Mouse (Mus musculus): ENCODE results near the gene Hsf2bp. TPM values are rescaled to one million over a fixed set of nuclear protein-coding genes. Genes with fewer than 3 reads are reported as not detected.
A peak's percentile ranks its signal among the peaks of the same experiment; 100 is the strongest.

Gene Hsf2bp
- polyA plus RNA-seq, 1 experiment from 2014 or later, result 0.79 TPM

DNA sequence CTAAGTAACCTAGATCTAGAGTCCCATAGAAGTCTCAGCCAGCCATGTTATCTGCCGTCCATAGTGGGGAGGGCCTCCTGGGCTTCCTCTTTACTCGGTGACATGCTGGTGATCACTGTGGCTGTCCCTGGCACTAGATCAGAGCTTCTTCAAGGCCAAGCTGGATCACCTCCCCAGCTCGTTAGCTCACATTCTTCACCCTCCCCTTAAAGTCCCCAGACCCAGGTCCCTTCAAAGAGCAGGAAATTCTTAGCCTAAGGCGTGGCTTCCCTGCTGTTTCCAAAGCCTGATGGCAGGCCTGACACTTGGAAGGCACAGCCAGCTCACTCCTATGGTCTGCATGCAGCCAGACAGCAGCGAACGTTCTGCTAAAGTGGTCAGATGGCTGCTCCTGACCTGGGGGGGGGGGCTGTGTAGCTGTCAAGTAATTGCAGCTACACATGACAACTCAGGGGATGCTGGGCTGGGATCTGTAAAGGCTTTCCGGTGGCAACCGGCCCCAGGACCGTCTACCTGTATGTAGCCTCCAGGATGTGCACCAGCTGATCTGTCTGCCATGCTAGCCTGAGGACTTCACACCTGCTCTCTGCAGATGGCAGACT lies 115.5 kb downstream of the Hsf2bp start:
- 31% methylated on average over 9 of the region's 9 CpGs for WGBS
- Histone ChIP-seq H3K4me3 (no peak overlapping the region), H3K27me3 (ENCODE audit: low read depth, poor library complexity, severe bottlenecking) (no peaks in the 10 kb centered on the region), H3K9me3 (replicated peaks) (no peaks in the 10 kb centered on the region), H3K4me1 (peaks cover 28% of the 10 kb centered on the region), H3K27ac (peak overlapping the region; percentile 46), H3K36me3 (no peaks in the 10 kb centered on the region)
- no peak for DNase-seq (ENCODE audit: low spot score)

DNA sequence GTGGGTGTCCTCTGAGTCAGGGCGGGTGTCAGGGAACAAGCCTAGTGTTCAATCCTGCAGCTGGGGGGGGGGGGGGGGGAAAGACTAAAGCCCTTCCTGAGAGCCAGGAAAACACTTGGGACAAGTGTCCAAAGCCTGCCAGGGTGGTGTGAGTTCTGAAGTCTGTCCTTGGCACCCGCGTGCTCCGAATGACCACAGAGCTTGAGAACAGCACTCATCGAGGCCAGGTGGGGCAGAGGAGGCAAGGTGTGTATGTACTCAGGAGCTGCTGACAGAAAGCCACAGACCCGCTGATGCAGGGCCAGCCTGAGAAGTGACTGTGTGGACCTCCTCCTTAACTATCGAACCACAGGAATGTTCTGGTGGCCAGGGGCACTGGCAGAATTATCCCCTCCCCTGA lies 116.5 kb downstream of the Hsf2bp start:
- DNase-seq (ENCODE audit: low spot score), result no peak
- H3K9me3 ChIP-seq (replicated peaks), result no peaks in the 10 kb centered on the region
- 81% methylated on average over 7 of the region's 7 CpGs for WGBS
- H3K4me3 ChIP-seq, result no peak overlapping the region
- H3K4me1 ChIP-seq, result peaks cover 35% of the 10 kb centered on the region
- H3K27ac ChIP-seq, result 0 out of 2 replicates have a peak overlapping the region, but pooled peaks have one; percentile 28
- H3K36me3 ChIP-seq, result no peaks in the 10 kb centered on the region
- H3K27me3 ChIP-seq (ENCODE audit: low read depth, poor library complexity, severe bottlenecking), result no peaks in the 10 kb centered on the region

DNA sequence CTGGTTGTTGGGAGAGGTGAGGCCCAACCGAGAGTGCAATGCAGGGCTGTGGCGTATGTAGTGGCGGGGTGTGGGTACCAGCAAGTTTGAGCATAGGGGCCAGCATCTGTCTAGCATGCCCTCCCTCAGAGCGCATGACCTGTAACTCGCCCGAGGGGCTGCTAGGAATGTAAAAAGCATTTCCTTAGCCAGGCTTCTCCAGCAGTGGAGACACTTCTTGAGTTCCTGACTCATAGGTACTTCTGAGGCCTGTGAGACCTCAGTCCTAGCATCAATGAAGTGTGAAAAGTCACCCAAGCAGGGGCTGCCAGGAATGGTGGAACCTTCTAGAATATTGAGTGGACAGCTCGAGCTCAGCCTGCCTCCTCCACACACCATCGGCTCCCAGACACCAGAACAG lies 117.8 kb downstream of the Hsf2bp start:
- peaks cover 45% of the 10 kb centered on the region for H3K4me1 ChIP-seq
- H3K4me3 ChIP-seq, result no peak overlapping the region
- H3K36me3 ChIP-seq, result no peaks in the 10 kb centered on the region
- no peak overlapping the region; the same call in 1 of the 2 replicates for H3K27ac ChIP-seq
- no peak for DNase-seq (ENCODE audit: low spot score)
- H3K9me3 ChIP-seq (replicated peaks), result no peaks in the 10 kb centered on the region
- WGBS, result 91% methylated on average over 8 of the region's 8 CpGs
- no peaks in the 10 kb centered on the region for H3K27me3 ChIP-seq (ENCODE audit: low read depth, poor library complexity, severe bottlenecking)

DNA sequence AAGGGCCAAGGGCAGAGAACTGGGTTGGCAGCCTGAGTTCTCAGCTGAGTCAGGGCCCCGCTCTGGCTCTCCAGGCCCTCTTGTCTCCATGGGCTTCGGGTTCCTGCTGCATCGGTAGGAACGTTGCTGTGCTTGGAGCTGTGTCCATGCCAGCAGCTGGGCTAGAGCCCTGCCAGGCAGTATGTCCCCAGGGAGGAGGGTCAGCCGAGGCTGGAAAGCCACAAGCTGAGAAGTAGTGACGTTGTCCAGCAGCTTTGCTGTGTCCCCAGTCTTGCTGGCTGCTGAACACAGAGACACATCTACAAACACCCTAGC lies 119.7 kb downstream of the Hsf2bp start:
- Histone ChIP-seq H3K4me1 (peaks cover 58% of the 10 kb centered on the region), H3K36me3 (no peaks in the 10 kb centered on the region), H3K9me3 (replicated peaks) (no peaks in the 10 kb centered on the region), H3K27ac (peak overlapping the region; percentile 79), H3K27me3 (ENCODE audit: low read depth, poor library complexity, severe bottlenecking) (no peaks in the 10 kb centered on the region), H3K4me3 (no peak overlapping the region)
- no peak for DNase-seq (ENCODE audit: low spot score)
- whole genome bisulfite sequencing, result 76% methylated on average over 6 of the region's 6 CpGs

DNA sequence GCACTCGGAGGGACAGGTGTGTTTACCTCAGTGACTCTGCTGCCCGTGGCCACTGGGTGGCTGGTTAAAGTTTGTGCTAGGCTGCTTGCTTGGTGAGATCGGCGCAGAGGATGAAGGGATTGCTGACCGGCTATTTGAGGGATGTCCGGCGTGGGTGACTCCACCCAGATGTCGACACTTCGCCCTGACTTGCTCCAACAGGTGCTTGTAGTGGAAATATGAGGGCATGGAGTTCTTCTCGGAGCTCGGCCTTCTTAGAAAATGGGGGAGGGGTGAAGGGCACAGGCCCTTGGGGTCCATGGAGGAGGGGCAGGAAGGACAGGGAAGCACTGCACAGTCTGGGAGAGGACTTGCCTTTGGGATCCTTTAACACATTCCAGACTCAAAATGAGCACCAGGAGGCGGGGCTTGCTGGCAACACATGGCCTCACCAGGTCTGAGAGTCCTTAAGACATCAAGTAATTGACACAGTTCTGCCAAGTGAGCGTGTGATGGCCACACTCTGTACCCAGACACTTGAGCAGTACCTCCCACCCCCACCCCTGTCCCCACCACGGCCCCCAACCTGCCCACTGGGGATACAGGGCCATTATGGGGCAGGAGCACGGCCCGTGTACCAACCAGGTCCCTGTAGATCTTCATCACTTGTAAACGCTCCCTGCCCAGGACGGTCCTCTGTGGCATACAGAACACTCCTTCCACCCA lies 120.2 kb downstream of the Hsf2bp start:
- no peak overlapping the region for H3K4me3 ChIP-seq
- H3K9me3 ChIP-seq (replicated peaks), result no peaks in the 10 kb centered on the region
- H3K36me3 ChIP-seq, result no peaks in the 10 kb centered on the region
- H3K27me3 ChIP-seq (ENCODE audit: low read depth, poor library complexity, severe bottlenecking), result no peaks in the 10 kb centered on the region
- DNase-seq (ENCODE audit: low spot score), result no peak
- peaks cover 54% of the 10 kb centered on the region for H3K4me1 ChIP-seq
- 62% methylated on average over 18 of the region's 18 CpGs for WGBS
- peak overlapping the region; percentile 79 for H3K27ac ChIP-seq

DNA sequence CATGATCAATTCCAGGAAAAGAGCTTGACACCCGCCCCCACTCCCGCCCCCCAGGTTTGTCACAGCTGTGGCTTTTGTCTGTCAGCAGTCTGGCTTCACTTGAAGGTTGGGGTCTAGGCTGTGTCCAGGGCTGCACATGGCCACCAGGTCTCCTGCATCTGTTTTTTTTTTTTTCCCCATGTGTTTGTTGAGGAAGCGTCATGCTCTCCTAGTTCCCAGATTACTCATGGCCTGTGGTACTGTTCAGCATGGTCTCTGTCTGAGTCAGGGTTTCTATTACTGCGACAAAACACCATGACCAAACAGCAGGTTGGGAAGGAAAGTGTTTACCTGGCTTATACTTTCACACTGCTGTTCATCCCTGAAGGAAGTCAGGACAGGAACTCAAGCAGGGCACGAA lies 121.8 kb downstream of the Hsf2bp start:
- no peak overlapping the region for H3K27ac ChIP-seq
- H3K4me1 ChIP-seq, result peaks cover 41% of the 10 kb centered on the region
- no peaks in the 10 kb centered on the region for H3K9me3 ChIP-seq (replicated peaks)
- no peak for DNase-seq (ENCODE audit: low spot score)
- WGBS, result 91% methylated on average over 5 of the region's 5 CpGs
- H3K4me3 ChIP-seq, result no peak overlapping the region
- H3K27me3 ChIP-seq (ENCODE audit: low read depth, poor library complexity, severe bottlenecking), result no peaks in the 10 kb centered on the region
- no peaks in the 10 kb centered on the region for H3K36me3 ChIP-seq

DNA sequence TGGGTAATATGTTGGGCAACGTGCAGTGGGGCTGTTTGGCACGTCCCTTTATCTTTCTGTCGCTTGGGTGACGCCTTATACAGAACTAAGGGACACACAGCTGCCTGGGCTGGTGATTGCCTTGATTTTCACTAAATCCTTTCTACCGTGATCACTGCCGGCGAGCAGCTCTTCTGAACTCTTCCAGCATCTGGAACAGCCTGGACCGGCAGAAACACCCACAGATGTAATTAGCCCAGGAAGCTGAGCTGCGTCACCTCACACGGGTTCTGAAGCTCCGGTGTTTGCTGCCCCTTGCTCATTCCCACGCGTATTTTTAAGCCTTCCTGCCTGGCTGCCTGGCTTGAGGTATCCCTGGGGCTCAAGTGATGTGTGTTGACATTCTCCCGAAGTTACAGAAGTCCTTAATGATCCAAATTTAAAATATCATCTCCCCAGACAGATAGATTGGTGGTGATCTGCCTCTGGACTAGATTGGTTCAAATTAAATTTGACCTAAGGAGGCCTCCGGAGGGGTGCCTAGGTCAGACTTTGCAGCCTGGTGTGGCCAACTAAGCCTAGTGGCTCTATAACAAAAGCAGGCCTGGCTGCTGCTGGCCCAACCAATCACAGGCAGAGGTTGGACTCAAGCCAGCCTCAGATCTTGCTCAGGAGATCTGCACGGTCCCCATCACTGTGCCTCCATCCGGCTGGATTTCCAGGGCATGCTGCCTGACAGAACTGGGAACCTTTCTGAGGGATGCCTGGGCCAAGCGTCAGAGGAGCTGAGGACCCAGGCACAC lies 123.1 kb downstream of the Hsf2bp start:
- H3K4me3 ChIP-seq, result no peak overlapping the region
- no peaks in the 10 kb centered on the region for H3K27me3 ChIP-seq (ENCODE audit: low read depth, poor library complexity, severe bottlenecking)
- no peak for DNase-seq (ENCODE audit: low spot score)
- H3K4me1 ChIP-seq, result peaks cover 41% of the 10 kb centered on the region
- no peaks in the 10 kb centered on the region for H3K36me3 ChIP-seq
- WGBS, result 58% methylated on average over 18 of the region's 18 CpGs
- H3K27ac ChIP-seq, result peak overlapping the region; percentile 71
- no peaks in the 10 kb centered on the region for H3K9me3 ChIP-seq (replicated peaks)

DNA sequence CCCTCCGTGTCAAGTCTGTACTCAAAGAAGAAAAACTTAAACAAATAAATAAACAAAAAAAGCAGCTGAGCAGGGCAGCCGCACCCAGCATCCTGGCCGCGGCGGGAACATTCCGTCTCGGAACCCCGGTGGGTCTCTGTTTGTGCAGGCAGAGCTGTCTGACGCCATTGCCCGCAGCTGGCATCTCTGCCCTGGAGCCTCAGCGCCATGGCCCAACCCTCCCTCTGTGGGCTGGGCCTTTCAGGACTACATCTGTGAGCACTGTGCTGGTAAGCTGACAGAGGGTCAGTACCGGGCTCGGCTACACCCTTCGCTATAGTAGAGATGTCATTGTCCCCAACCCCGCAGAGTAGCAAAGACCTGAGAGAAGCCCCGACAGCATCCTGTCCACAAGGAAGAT lies 123.8 kb downstream of the Hsf2bp start:
- Histone ChIP-seq H3K9me3 (replicated peaks) (no peaks in the 10 kb centered on the region), H3K36me3 (no peaks in the 10 kb centered on the region)
- no peak for DNase-seq (ENCODE audit: low spot score)

DNA sequence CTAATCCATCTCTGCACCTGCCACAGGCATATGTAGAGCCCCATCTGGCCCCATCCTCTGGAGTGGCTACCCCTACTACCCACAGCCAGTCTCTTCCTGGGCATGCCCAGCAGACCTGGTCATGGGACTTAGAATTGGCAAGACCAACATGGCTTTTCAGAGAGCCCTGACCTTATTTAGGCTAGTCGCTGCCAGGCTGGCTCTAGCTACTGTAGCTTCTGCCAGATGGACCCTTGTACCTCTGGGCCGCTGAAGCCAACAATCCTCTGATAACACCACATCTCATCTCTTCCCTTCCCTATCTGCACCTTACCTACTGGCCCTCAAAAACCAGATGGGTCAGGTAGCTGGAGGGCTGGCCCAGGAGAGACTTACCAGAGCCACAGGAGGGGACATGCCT lies 127.2 kb downstream of the Hsf2bp start:
- no peak overlapping the region for H3K4me3 ChIP-seq
- peaks cover 29% of the 10 kb centered on the region for H3K4me1 ChIP-seq
- H3K36me3 ChIP-seq, result no peaks in the 10 kb centered on the region
- DNase-seq (ENCODE audit: low spot score), result no peak
- no peaks in the 10 kb centered on the region for H3K27me3 ChIP-seq (ENCODE audit: low read depth, poor library complexity, severe bottlenecking)
- H3K27ac ChIP-seq, result no peak overlapping the region
- no peaks in the 10 kb centered on the region for H3K9me3 ChIP-seq (replicated peaks)
- WGBS, result 97% methylated on average over 2 of the region's 2 CpGs

More for the DNA sequence above, 123.8 kb downstream of the Hsf2bp start:
- Histone ChIP-seq H3K4me3 (no peak overlapping the region), H3K27me3 (ENCODE audit: low read depth, poor library complexity, severe bottlenecking) (no peaks in the 10 kb centered on the region), H3K4me1 (peaks cover 41% of the 10 kb centered on the region), H3K27ac (peak overlapping the region; percentile 71)
- WGBS, result 88% methylated on average over 16 of the region's 16 CpGs

DNA sequence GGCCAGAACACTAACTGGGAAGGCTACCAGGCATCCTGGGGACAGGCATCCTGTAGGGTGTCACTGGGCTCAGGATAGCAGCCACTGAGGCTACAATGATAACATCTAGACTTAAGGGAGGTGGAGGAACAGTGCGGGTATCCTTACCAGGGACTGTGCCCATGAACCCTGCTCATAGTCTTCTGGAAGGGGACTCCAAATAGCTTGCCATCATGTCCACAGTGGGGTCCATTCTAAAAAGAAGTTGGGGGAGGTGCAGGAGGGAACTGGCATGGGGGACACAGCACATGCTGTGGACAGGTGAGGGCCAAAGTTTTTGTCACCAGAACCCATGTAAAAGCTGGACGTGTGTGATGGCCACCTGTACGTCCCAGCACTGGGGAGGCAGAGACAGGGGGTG lies 129.7 kb downstream of the Hsf2bp start:
- DNase-seq (ENCODE audit: low spot score), result no peak
- no peaks in the 10 kb centered on the region for H3K36me3 ChIP-seq
- no peaks in the 10 kb centered on the region for H3K27me3 ChIP-seq (ENCODE audit: low read depth, poor library complexity, severe bottlenecking)
- 84% methylated on average over 3 of the region's 3 CpGs for WGBS
- H3K27ac ChIP-seq, result peak overlapping the region; percentile 65
- peaks cover 10% of the 10 kb centered on the region for H3K4me1 ChIP-seq
- no peak overlapping the region for H3K4me3 ChIP-seq
- H3K9me3 ChIP-seq (replicated peaks), result no peaks in the 10 kb centered on the region

DNA sequence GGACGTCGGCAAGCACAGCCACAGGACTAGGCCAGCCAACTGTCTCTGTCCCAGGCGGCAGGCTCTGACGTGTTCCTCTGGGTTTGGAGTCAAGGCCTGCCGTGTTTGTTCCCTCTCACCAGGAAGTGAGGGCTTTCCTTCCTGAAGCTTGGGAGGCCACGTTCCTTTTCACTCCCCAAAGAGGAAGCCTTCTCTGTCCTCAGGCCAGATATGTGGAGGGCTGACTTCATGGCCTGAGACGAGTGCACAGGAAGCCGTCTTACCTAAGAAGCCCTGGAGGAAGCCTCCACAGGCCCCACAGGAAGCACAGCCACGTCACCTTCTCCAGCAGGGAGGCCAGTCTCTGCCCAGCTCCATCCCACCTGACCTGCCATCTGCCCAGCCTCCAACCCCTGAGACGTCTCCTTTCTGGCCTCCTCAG lies 130.3 kb downstream of the Hsf2bp start:
- no peaks in the 10 kb centered on the region for H3K9me3 ChIP-seq (replicated peaks)
- H3K4me1 ChIP-seq, result peaks cover 10% of the 10 kb centered on the region
- H3K36me3 ChIP-seq, result no peaks in the 10 kb centered on the region
- H3K27me3 ChIP-seq (ENCODE audit: low read depth, poor library complexity, severe bottlenecking), result no peaks in the 10 kb centered on the region
- peak overlapping the region; percentile 65 for H3K27ac ChIP-seq
- no peak for DNase-seq (ENCODE audit: low spot score)
- no peak overlapping the region for H3K4me3 ChIP-seq
- 66% methylated on average over 10 of the region's 10 CpGs for WGBS

DNA sequence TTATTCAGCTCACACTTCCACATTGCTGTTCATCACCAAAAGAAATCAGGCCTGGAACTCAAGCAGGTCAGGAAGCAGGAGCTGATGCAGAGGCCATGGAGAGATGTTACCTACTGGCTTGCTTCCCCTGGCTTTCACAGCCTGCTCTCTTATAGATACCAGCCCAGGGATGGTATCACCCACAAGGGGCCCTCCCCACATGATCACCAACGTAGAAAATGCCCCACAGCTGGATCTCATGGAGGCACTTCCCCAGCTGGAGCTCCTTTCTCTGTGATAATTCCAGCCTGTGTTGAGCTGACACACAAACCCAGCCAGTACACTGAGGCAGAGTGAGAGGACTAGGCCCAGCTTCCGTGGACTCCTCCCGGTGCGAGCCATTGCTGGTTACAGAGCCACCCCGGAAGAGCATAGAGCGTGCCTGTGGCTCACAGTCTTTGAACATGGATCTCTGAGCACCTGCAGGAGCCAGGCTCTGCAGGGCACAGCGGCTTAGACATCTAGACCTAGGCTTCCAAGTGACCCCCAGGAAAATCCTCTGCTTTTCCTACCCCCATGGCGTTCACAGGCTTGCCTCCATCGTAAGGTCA lies 130.9 kb downstream of the Hsf2bp start:
- Histone ChIP-seq H3K4me1 (peaks cover 10% of the 10 kb centered on the region), H3K9me3 (replicated peaks) (no peaks in the 10 kb centered on the region), H3K27me3 (ENCODE audit: low read depth, poor library complexity, severe bottlenecking) (no peaks in the 10 kb centered on the region), H3K4me3 (no peak overlapping the region), H3K27ac (peak overlapping the region; percentile 65), H3K36me3 (no peaks in the 10 kb centered on the region)
- 89% methylated on average over 9 of the region's 9 CpGs for WGBS
- no peak for DNase-seq (ENCODE audit: low spot score)

DNA sequence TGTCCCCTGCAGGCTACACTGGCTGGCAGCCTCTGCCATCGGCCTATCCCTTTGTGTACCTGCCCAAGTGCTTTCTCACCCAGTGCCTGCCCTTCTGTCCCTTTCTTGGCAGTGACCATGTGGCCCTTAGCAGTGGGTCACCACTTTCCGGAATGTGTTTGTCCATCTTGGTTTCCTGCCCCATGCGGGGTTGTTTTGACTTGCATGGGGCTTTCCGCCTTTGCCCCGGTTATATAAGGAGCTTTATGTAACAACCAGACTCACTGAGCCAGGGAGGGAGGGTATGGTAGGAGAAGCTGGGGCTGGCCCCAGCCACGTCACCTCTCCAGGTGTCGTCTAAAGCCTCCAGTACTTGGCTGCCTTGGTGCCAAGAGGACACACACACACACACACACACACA lies 132.1 kb downstream of the Hsf2bp start:
- no peaks in the 10 kb centered on the region for H3K27me3 ChIP-seq (ENCODE audit: low read depth, poor library complexity, severe bottlenecking)
- no peak for DNase-seq (ENCODE audit: low spot score)
- H3K4me3 ChIP-seq, result no peak overlapping the region
- H3K27ac ChIP-seq, result no peak overlapping the region
- H3K4me1 ChIP-seq, result peaks cover 10% of the 10 kb centered on the region
- no peaks in the 10 kb centered on the region for H3K9me3 ChIP-seq (replicated peaks)
- no peaks in the 10 kb centered on the region for H3K36me3 ChIP-seq
- 91% methylated on average over 7 of the region's 7 CpGs for WGBS

Measured in limb, embryonic 10.5 days (tissue).